Mouse (Mus musculus) kidney, embryonic 16.5 days (tissue): ENCODE measurements around the gene Mfap1b. TPM values are rescaled to one million over a fixed set of nuclear protein-coding genes. Genes with fewer than 3 reads are reported as not detected.
A peak's percentile ranks its signal among the peaks of the same experiment; 100 is the strongest.

Experiments used
- ATAC-seq: fragments of 200-750 bp; cut with Nextera tagmentation; 2 replicates; pipeline ENCODE4 v1.8.0; 2017; ENCODE audit warnings: moderate TSS enrichment; ENCODE audit not compliant: low FRiP score, low TSS enrichment
- H3K27ac ChIP-seq: fragments of 300-500 bp; sonication (generic); 2 replicates; pipeline ENCODE4 v1.5.1; 2014; ENCODE audit warnings: low read length
- H3K27me3 ChIP-seq: fragments of 300-500 bp; sonication (generic); 2 replicates; pipeline ENCODE4 v1.6.1; 2014; ENCODE audit warnings: low read length, control low read depth, mixed read lengths; ENCODE audit not compliant: insufficient read depth
- H3K36me3 ChIP-seq: fragments of 300-500 bp; sonication (generic); 2 replicates; pipeline ENCODE4 v1.6.1; 2014; ENCODE audit warnings: low read length, control low read depth, mixed read lengths; ENCODE audit not compliant: insufficient read depth
- H3K4me1 ChIP-seq: fragments of 300-500 bp; sonication (generic); 2 replicates; pipeline ENCODE4 v1.6.1; 2014; ENCODE audit warnings: low read length, control low read depth, mixed read lengths; ENCODE audit not compliant: insufficient read depth
- H3K4me2 ChIP-seq: fragments of 300-500 bp; sonication (generic); replicated peaks from 2 replicates; pipeline ENCODE4 v1.6.1; 2014; ENCODE audit warnings: low read depth, low read length
- H3K4me3 ChIP-seq: fragments of 300-500 bp; sonication (generic); 2 replicates; pipeline ENCODE4 v1.5.1; 2014; ENCODE audit warnings: mild to moderate bottlenecking, low read length
- H3K9ac ChIP-seq: fragments of 300-500 bp; sonication (generic); replicated peaks from 2 replicates; pipeline ENCODE4 v1.6.1; 2014; ENCODE audit warnings: low read length
- H3K9me3 ChIP-seq: fragments of 300-500 bp; sonication (generic); 2 replicates; pipeline ENCODE4 v1.6.1; 2016; ENCODE audit warnings: low read length, control low read depth
- WGBS: fragments of 180-500 bp; shearing (Covaris S2); extraction: QIAGEN DNeasy Blood & Tissue Kit; methylation state at CpG from one replicate; pipeline ENCODE4 v1.1.7; 2014; 5-methylcytosine and 5-hydroxymethylcytosine counted together
- microRNA-seq: library from miRNA; unstranded; fragments of <30 nt; microRNA quantifications from one replicate; pipeline ENCODE4, GENCODE M21; 2016
- polyA plus RNA-seq: library from polyadenylated mRNA; unstranded; fragments of >200 nt; fragmentation: Nextera tagmentation; extraction: Ambion mirVana; gene quantifications from 2 replicates; pipeline ENCODE4 v1.2.1, GENCODE M21; 2015

Gene Mfap1b
- polyA plus RNA-seq, 1 experiment from 2014 or later, result 56.7 TPM

- peaks cover 21% of the 10 kb centered on the region for H3K36me3 ChIP-seq
- H3K4me1 ChIP-seq, result peaks cover 31% of the 10 kb centered on the region
- 0% methylated on average over 32 of the region's 32 CpGs for WGBS
- peak; percentile 50 for ATAC-seq
- H3K27me3 ChIP-seq, result no peaks in the 10 kb centered on the region
- H3K4me3 ChIP-seq, result peak overlapping the region; percentile 95
- peak overlapping the region; percentile 72 for H3K4me2 ChIP-seq
- no peaks in the 10 kb centered on the region for H3K9me3 ChIP-seq
- H3K27ac ChIP-seq, result peak overlapping the region; percentile 98
- H3K9ac ChIP-seq, result peak overlapping the region; percentile 99
These were observed 59.7 kb downstream of the Mfap1b start for GRCm38 (mm10) chr2:121414139-121414685.

- Histone ChIP-seq H3K9ac (peak within 1 kb of the TSS; percentile 99), H3K4me3 (peak within 1 kb of the TSS; percentile 95), H3K4me2 (peak within 1 kb of the TSS; percentile 74), H3K27me3 (no peaks in the 10 kb centered on the region), H3K27ac (peak within 1 kb of the TSS; percentile 98), H3K4me1 (peaks cover 31% of the 10 kb centered on the region), H3K9me3 (no peaks in the 10 kb centered on the region), H3K36me3 (peaks cover 14% of the 10 kb centered on the region)
- WGBS, result under 1% methylated on average over 59 of the region's 68 CpGs
- ATAC-seq, result peak; percentile 99
These were observed 60.4 kb downstream of the Mfap1b start, which contains the start of the genes Pdia3 and Catsper2 for GRCm38 (mm10) chr2:121413387-121414042. Gene Pdia3, plus strand, starts transcription at chr2:121413775. Gene Catsper2, minus strand, starts transcription at chr2:121413792.

DNA sequence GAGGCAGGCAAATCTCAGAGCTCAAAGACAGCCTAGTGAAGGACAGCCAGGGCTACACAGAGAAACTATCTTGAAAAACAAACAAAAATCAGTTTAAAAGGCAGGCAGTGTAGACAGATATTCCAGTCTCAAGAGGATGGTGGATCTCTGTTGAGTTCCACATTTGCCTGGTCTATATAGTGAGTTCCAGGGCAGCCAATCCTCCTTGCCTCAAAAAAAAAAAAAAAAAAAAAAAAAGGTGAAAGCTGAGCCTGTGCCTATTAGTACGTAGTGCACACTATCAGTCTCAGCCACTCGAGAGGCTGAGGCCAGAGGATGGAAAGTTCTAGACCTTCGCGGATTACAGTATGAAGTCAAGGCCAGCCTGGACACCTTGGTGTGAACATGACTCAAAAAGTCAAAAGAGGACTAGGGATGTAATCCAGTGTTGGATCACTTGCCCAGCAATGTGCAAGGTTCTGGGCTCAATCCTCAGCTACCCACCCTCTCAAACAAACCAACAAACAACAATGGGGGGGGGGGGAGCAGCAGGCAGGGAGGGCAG, 61.0 kb downstream of the Mfap1b start:
- Histone ChIP-seq H3K4me2 (peak overlapping the region; percentile 74), H3K27me3 (no peaks in the 10 kb centered on the region), H3K36me3 (peaks cover 10% of the 10 kb centered on the region), H3K9me3 (no peaks in the 10 kb centered on the region), H3K27ac (peak overlapping the region; percentile 98), H3K4me1 (peaks cover 31% of the 10 kb centered on the region), H3K9ac (peak overlapping the region; percentile 82), H3K4me3 (peak overlapping the region; percentile 95)
- WGBS, result 17% methylated on average over 4 of the region's 4 CpGs
- ATAC-seq, result no peak; the same call in 1 of the 2 replicates

Small RNAs within 50 kb of the gene (microRNA-seq; reads per million reads assigned to microRNA genes)
- gene Gm22953, result not detected

Other genes starting within 250 kb of the Mfap1b start
- gene Trp53bp1, start 202.7 kb downstream of the Mfap1b start, polyA plus RNA-seq, result 64.0 and 71.5 TPM in 2 replicates
- gene Map1a, start 184.5 kb downstream of the Mfap1b start, polyA plus RNA-seq, result 2.5 and 3.2 TPM in 2 replicates
- gene Ppip5k1, start 118.7 kb downstream of the Mfap1b start, polyA plus RNA-seq, result 14.4 and 15.8 TPM in 2 replicates
- gene Ckmt1, start 116.4 kb downstream of the Mfap1b start, polyA plus RNA-seq, result 28.2 and 34.6 TPM in 2 replicates
- not detected in 2 replicates for gene Strc, start 86.9 kb downstream of the Mfap1b start, polyA plus RNA-seq
- gene Pdia3, start 60.3 kb downstream of the Mfap1b start, polyA plus RNA-seq, result 838 and 877 TPM in 2 replicates
- 2.0 and 3.0 TPM in 2 replicates for gene Catsper2, start 60.3 kb downstream of the Mfap1b start, polyA plus RNA-seq
- gene Ell3, start 29.8 kb downstream of the Mfap1b start, polyA plus RNA-seq, result 12.3 and 14.5 TPM in 2 replicates
- gene Serf2, start 24.9 kb downstream of the Mfap1b start, polyA plus RNA-seq, result 448 and 451 TPM in 2 replicates
- 104 and 106 TPM in 2 replicates for gene Hypk, start 20.8 kb downstream of the Mfap1b start, polyA plus RNA-seq
- 0.09 and 0.18 TPM in 2 replicates for gene Serinc4, start 17.3 kb downstream of the Mfap1b start, polyA plus RNA-seq
- 28.3 and 30.6 TPM in 2 replicates for gene Mfap1a, start 32.6 kb upstream of the Mfap1b start, polyA plus RNA-seq
- 6.7 and 8.4 TPM in 2 replicates for gene Wdr76, start 32.7 kb upstream of the Mfap1b start, polyA plus RNA-seq